Mouse (Mus musculus): ENCODE data around the gene Micall2. TPM values are rescaled to one million over a fixed set of nuclear protein-coding genes. Genes with fewer than 3 reads are reported as not detected.
"Not testable (repeated sequence)": the region's sequence is repeated elsewhere in the genome, so short reads cannot be mapped to it uniquely, and the experiment has no call there.

The Micall2 gene
- polyA plus RNA-seq, 1 experiment, result 28.0 TPM

DNA sequence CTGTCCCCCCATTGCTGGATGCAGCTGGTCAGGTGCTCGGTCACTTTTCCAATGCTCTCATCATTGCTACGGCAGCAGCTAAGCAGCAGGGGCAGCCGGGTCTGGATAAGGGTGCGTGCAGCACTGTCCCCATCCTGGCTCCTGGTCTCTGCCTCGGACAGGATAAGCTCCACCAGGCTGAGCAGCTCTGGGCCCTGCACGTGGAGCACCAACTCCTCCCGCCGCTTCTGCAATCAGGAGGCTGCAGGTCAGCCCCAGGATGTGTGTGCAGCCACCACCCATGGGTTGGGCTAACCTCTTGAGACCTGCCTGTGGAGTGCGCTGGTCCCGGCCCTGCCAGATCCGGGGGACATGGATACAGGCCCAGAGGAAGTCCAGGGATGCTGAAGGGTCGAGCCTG lies 20.0 kb upstream of the Micall2 start:
- Histone ChIP-seq H3K4me3 (replicated peaks; ENCODE audit: control insufficient read depth, low read depth, low read length) (no peak overlapping the region), H3K4me1 (ENCODE audit: control insufficient read depth, insufficient read depth, low read length) (no peaks in the 10 kb centered on the region), H3K27ac (ENCODE audit: control insufficient read depth, insufficient read depth, low read depth, low read length, poor library complexity) (no peak overlapping the region)
- TF ChIP-seq CTCF (IDR thresholded peaks at IDR 0.05; ENCODE audit: control insufficient read depth, insufficient read depth, low read length), result no peak
- TF ChIP-seq POLR2A (IDR thresholded peaks at IDR 0.05; ENCODE audit: borderline replicate concordance, control insufficient read depth, low read depth, low read length), result no peak
- 85% methylated on average over 12 of the region's 12 CpGs for WGBS

DNA sequence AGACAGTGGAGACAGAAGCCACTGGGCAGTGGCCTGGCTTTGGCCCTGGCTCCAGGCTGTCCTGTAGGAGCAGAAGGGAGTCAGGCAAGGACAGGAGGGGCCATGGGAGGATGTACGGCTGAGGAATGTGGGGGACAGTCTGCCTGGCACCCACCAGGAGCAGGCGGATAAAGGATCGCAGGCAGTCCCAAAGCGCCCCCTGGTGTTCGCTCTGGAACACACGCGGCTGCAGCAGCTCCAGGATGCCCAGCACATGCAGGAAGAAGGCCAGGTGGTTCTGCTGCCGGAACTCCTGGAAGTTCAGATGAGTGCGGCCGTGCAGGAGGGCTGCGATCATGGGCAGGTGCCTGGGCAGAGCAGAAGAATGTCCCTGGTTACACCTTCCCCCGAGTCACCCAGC lies 18.6 kb upstream of the Micall2 start:
- Histone ChIP-seq H3K4me1 (ENCODE audit: control insufficient read depth, insufficient read depth, low read length) (no peaks in the 10 kb centered on the region), H3K27ac (ENCODE audit: control insufficient read depth, insufficient read depth, low read depth, low read length, poor library complexity) (no peak overlapping the region), H3K4me3 (replicated peaks; ENCODE audit: control insufficient read depth, low read depth, low read length) (no peak overlapping the region)
- 45% methylated on average over 12 of the region's 12 CpGs for WGBS
- TF ChIP-seq POLR2A (IDR thresholded peaks at IDR 0.05; ENCODE audit: borderline replicate concordance, control insufficient read depth, low read depth, low read length) (peak; percentile 11; the same call in 1 of the 2 replicates), CTCF (IDR thresholded peaks at IDR 0.05; ENCODE audit: control insufficient read depth, insufficient read depth, low read length) (peak; percentile 69)

DNA sequence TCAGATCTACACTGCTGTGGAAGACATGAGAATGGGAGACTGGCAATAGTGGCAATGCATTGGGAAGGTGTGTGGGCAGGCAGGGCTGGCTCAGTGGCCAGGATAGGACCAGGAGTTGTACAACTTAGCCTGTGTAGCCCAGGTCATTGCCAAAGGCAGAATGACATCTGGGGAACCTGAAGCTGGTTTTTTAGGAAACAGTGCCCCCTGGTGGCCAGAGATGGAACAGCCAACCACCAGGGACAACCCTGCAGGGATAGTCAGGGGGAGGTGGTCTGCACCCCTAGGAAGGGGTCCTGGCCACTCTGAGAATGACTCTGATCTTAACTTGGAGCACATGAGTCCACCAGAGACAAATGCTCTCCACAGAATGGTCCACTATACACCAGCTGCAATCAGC lies 14.4 kb upstream of the Micall2 start:
- TF ChIP-seq CTCF (IDR thresholded peaks at IDR 0.05; ENCODE audit: control insufficient read depth, insufficient read depth, low read length), result peak; percentile 86
- no peak for TF ChIP-seq POLR2A (IDR thresholded peaks at IDR 0.05; ENCODE audit: borderline replicate concordance, control insufficient read depth, low read depth, low read length)
- Histone ChIP-seq H3K4me3 (replicated peaks; ENCODE audit: control insufficient read depth, low read depth, low read length) (no peak overlapping the region), H3K27ac (ENCODE audit: control insufficient read depth, insufficient read depth, low read depth, low read length, poor library complexity) (no peak overlapping the region), H3K4me1 (ENCODE audit: control insufficient read depth, insufficient read depth, low read length) (no peaks in the 10 kb centered on the region)

DNA sequence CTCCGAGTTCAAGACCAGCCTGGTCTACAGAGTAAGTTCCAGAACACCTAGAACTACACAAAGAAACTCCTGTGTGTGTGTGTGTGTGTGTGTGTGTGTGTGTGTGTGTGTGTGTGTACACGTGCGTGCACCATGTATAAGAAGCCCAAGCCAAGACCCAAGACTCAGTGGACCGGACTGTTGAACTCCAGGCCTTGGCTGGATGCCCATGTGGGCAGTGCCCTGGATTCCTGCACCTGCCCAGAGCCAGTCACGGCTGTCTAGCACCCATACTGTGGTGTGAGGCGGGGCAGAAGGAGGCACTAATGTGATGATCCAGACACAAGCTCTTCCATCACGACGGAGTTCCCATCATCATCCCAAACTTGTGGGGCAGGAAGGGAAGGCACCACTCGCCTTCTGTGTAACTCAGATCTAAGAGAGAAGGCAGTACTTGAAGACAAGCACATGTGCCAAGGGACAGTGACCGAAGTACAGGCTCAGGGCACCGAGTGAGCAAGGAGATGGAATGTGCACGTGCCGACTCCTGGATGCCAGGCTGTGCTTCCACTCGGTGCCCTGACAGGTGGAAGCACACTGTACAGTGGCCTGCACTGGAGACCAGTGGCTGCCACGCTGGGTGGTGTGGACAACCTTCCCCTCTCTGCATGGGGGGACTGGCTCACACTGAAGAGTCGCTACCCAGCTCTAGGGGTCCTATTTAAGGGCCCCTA lies 13.4 kb upstream of the Micall2 start:
- WGBS, result 82% methylated on average over 16 of the region's 16 CpGs
- no peak overlapping the region for H3K27ac ChIP-seq (ENCODE audit: control insufficient read depth, insufficient read depth, low read depth, low read length, poor library complexity)
- H3K4me3 ChIP-seq (replicated peaks; ENCODE audit: control insufficient read depth, low read depth, low read length), result no peak overlapping the region
- no peak for TF ChIP-seq POLR2A (IDR thresholded peaks at IDR 0.05; ENCODE audit: borderline replicate concordance, control insufficient read depth, low read depth, low read length)
- TF ChIP-seq CTCF (IDR thresholded peaks at IDR 0.05; ENCODE audit: control insufficient read depth, insufficient read depth, low read length), result no peak
- no peaks in the 10 kb centered on the region for H3K4me1 ChIP-seq (ENCODE audit: control insufficient read depth, insufficient read depth, low read length)

DNA sequence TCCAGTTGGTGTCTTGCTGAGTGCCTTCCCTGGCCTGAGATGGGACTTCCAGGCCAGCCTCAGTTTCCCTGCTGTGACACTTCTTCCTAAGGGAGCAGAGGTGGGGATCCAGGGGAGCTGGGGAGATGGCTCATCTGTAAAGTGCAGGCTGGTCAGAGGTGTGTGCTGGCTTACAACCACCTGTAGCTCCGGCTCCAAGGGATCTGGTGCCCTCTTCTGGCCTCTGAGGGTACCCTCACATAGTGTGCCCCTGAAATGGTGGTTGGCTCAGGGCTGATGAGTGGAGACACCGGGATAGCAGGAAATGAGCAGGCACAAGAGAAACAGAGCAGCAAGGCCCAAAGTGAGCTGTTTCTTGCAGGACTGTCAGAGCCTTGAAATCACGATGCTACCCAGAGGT lies 9.6 kb upstream of the Micall2 start:
- Histone ChIP-seq H3K4me3 (replicated peaks; ENCODE audit: control insufficient read depth, low read depth, low read length) (no peak overlapping the region), H3K27ac (ENCODE audit: control insufficient read depth, insufficient read depth, low read depth, low read length, poor library complexity) (no peak overlapping the region), H3K4me1 (ENCODE audit: control insufficient read depth, insufficient read depth, low read length) (no peaks in the 10 kb centered on the region; the same call in 1 of the 2 replicates)
- WGBS, result 4% methylated on average over 3 of the region's 3 CpGs
- TF ChIP-seq CTCF (IDR thresholded peaks at IDR 0.05; ENCODE audit: control insufficient read depth, insufficient read depth, low read length) (peak; percentile 91), POLR2A (IDR thresholded peaks at IDR 0.05; ENCODE audit: borderline replicate concordance, control insufficient read depth, low read depth, low read length) (no peak)

DNA sequence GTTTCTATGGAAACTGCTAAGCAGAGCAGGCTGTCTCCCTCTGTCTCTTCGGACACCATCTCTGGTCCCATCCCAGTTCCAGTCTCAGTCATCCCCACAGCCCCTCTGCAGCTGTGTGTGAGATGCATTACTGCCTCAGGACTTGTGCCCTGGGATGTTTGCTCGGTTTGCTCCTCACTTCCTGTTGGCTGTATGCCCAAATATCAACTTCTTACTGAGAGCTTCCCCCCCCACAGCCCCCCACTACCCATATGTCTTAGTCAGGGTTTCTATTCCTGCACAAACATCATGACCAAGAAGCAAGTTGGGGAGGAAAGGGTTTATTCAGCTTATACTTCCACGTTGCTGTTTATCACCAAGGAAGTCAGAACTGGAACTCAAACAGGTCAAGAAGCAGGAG lies 6.5 kb upstream of the Micall2 start:
- WGBS, result 24% methylated on average over 3 of the region's 3 CpGs
- not testable (repeated sequence) for H3K4me1 ChIP-seq (ENCODE audit: control insufficient read depth, insufficient read depth, low read length); H3K27ac ChIP-seq (ENCODE audit: control insufficient read depth, insufficient read depth, low read depth, low read length, poor library complexity); H3K4me3 ChIP-seq (replicated peaks; ENCODE audit: control insufficient read depth, low read depth, low read length)

DNA sequence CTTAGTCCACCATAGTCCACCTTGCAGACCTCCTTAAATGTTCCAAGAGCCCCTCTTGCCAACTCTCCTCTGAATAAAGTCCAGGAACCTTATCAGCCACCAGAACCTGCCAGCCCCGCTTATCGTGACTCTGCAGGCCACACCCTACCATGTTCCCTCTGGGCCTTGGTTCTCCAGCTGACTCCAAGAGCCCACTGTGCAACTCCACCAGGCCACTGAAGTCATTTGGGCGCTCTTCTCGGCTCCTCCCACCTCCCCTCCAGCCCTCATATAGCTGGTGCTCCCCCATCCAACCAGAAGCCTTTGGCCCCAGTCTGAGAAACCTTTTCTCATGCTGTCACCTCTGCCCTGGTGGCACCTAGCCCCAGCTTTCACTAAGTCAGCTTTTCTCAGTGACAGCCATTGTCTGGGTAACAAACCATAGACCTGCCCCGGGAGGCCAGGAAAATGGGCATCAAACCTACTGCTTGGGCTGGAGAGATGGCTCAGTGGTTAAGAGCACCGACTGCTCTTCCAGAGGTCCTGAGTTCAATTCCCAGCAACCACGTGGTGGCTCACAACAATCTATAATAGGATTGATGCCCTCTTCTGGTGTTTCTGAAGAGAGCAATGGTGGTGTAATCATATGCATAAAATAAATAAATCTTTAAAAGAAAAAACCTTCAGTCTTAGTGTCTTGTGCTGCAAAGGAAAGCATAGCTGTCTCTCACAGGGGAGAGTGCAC lies 2.6 kb upstream of the Micall2 start:
- 60% methylated on average over 7 of the region's 7 CpGs for WGBS
- H3K4me1 ChIP-seq (ENCODE audit: control insufficient read depth, insufficient read depth, low read length), result peaks cover 7% of the 10 kb centered on the region
- TF ChIP-seq CTCF (IDR thresholded peaks at IDR 0.05; ENCODE audit: control insufficient read depth, insufficient read depth, low read length), result no peak
- TF ChIP-seq POLR2A (IDR thresholded peaks at IDR 0.05; ENCODE audit: borderline replicate concordance, control insufficient read depth, low read depth, low read length), result no peak
- H3K27ac ChIP-seq (ENCODE audit: control insufficient read depth, insufficient read depth, low read depth, low read length, poor library complexity), result peak overlapping the region; percentile 89
- no peak overlapping the region for H3K4me3 ChIP-seq (replicated peaks; ENCODE audit: control insufficient read depth, low read depth, low read length)

DNA sequence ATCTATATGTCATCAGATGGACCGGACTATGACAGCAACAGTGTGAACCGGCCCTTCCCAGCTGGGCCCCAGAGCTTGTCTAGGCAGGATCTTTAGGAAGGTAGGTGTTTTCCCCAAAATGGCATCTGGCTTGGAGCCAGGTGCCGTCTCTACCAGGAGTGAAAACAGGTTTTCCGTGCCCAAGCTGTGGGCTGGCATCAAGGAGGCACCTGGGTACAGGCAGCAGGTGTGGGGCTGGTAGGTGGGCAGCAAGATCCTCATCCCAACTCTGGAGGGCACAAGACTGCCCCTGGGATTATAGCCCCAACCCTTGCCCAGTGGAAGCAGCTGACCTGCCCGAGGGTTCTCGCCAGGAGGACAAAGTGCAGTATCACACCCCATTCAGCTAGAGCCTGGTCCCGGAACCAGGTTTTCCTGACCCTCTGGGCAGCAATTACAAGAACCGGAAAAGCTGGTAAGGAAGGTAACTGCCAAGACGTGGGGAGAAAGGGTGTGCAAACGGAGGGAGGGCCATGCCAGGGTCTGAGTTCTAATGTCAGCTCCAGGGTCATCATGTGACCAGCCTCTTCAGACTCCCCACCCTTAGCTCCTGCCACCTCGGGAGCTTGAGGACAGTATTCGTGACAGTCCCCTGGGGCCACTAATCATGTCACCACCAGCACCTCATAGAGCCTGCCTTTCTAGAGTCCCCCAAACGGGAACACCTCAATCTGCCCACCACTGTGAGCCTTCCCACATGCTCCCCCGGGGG lies 1.9 kb upstream of the Micall2 start:
- WGBS, result 62% methylated on average over 14 of the region's 14 CpGs
- TF ChIP-seq CTCF (IDR thresholded peaks at IDR 0.05; ENCODE audit: control insufficient read depth, insufficient read depth, low read length), result no peak
- TF ChIP-seq POLR2A (IDR thresholded peaks at IDR 0.05; ENCODE audit: borderline replicate concordance, control insufficient read depth, low read depth, low read length), result no peak
- Histone ChIP-seq H3K4me1 (ENCODE audit: control insufficient read depth, insufficient read depth, low read length) (peaks cover 10% of the 10 kb centered on the region), H3K27ac (ENCODE audit: control insufficient read depth, insufficient read depth, low read depth, low read length, poor library complexity) (peak overlapping the region; percentile 89), H3K4me3 (replicated peaks; ENCODE audit: control insufficient read depth, low read depth, low read length) (no peak overlapping the region)
